Mouse (Mus musculus) olfactory bulb, adult 2 months (tissue): ENCODE data around the gene Olfr618. TPM values are rescaled to one million over a fixed set of nuclear protein-coding genes. Genes with fewer than 3 reads are reported as not detected.
"Not testable (repeated sequence)": the region's sequence is repeated elsewhere in the genome, so short reads cannot be mapped to it uniquely, and the experiment has no call there.

Source experiments
- H3K27ac ChIP-seq: fragments of 200-500 bp; 2 replicates; pipeline ENCODE4 v1.5.1; 2012; ENCODE audit warnings: low read depth, low read length; ENCODE audit not compliant: insufficient read depth
- H3K4me1 ChIP-seq: fragments of 200-500 bp; 2 replicates; pipeline ENCODE4 v1.6.1; 2012; ENCODE audit warnings: low read length; ENCODE audit not compliant: control insufficient read depth, insufficient read depth
- H3K4me3 ChIP-seq: fragments of 200-500 bp; 2 replicates; pipeline ENCODE4 v1.5.1; 2012; ENCODE audit warnings: mild to moderate bottlenecking, low read depth, low read length, moderate library complexity; ENCODE audit not compliant: insufficient read depth
- CTCF ChIP-seq: fragments of 200-500 bp; IDR thresholded peaks from 2 replicates; pipeline ENCODE4 v1.5.1; 2012; ENCODE audit warnings: low read depth, mild to moderate bottlenecking, low read length, moderate library complexity; ENCODE audit not compliant: insufficient read depth
- POLR2A ChIP-seq: fragments of 200-500 bp; IDR thresholded peaks from 2 replicates; pipeline ENCODE4 v1.6.1; 2012; ENCODE audit warnings: mild to moderate bottlenecking, low read depth, low read length, moderate library complexity; ENCODE audit not compliant: insufficient read depth
- WGBS: fragments of 180-500 bp; shearing (Covaris S2); methylation state at CpG from one replicate; pipeline ENCODE4 v1.1.7; 2018; 5-methylcytosine and 5-hydroxymethylcytosine counted together
- polyA plus RNA-seq: library from polyadenylated mRNA; stranded (reverse); fragments of >200 nt; gene quantifications from 2 replicates; pipeline ENCODE4 v1.2.4, GENCODE M21; 2012; ENCODE audit warnings: low replicate concordance; ENCODE audit not compliant: missing spikeins, insufficient read depth, insufficient read length

The Olfr618 gene
- not detected in 2 replicates for polyA plus RNA-seq

GRCm38 (mm10) chr7:103589803-103590202 lies at the start of gene Olfr618:
Olfr618 (plus strand) TSS chr7:103590103.
- WGBS: 50% methylated on average over 2 of the region's 2 CpGs
- TF ChIP-seq CTCF (no peak), POLR2A (no peak)
- H3K27ac ChIP-seq: no peak within 1 kb of the TSS
- H3K4me3 ChIP-seq: no peak within 1 kb of the TSS
- H3K4me1 ChIP-seq: no peaks in the 10 kb centered on the region

- H3K27ac ChIP-seq, H3K4me1 ChIP-seq, H3K4me3 ChIP-seq: not testable (repeated sequence)
- 81% methylated on average over 2 of the region's 2 CpGs for WGBS
These were observed 47.3 kb upstream of the Olfr618 start, which contains the start of gene Olfr612 for GRCm38 (mm10) chr7:103542617-103543016. Olfr612 (minus strand) TSS chr7:103542717.

GRCm38 (mm10) chr7:103547774-103548173 lies 42.1 kb upstream of the Olfr618 start, which contains the start of gene Olfr613:
Olfr613 (plus strand) TSS chr7:103548074.
- no peak for TF ChIP-seq CTCF
- no peak for TF ChIP-seq POLR2A

DNA sequence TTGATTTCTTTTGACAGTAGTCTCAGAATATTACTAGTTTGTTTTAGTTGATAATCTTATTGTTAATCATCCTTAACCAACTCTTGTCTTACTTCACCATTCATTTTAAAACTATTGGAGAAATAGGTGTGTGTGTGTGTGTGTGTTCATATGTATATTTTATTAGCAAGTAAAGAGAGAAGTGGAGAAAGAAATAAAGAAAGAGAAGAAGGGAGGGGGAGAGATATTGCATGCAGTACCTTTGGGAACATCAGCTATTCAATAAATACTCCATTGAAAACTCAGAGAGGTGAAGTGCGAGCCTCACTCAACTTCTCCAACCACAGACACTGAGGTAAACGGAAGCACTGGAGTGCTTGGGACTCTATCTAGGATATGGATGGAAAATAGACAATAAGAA lies 34.1 kb upstream of the Olfr618 start, which contains the start of gene Olfr615:
Olfr615 (plus strand) TSS at position 301 of the 400 bp plus-strand sequence.
- 84% methylated on average over 2 of the region's 2 CpGs for WGBS
- Histone ChIP-seq H3K4me1 (no peaks in the 10 kb centered on the region), H3K27ac (no peak within 1 kb of the TSS), H3K4me3 (no peak within 1 kb of the TSS)
- no peak for TF ChIP-seq CTCF
- TF ChIP-seq POLR2A: no peak

More at GRCm38 (mm10) chr7:103547774-103548173, 42.1 kb upstream of the Olfr618 start, which contains the start of gene Olfr613:
- 88% methylated on average over 2 of the region's 2 CpGs for WGBS
- Histone ChIP-seq H3K27ac (no peak within 1 kb of the TSS), H3K4me1 (no peaks in the 10 kb centered on the region), H3K4me3 (no peak within 1 kb of the TSS)

- Histone ChIP-seq H3K27ac (no peak within 1 kb of the TSS), H3K4me1 (no peaks in the 10 kb centered on the region), H3K4me3 (no peak within 1 kb of the TSS)
- WGBS: 84% methylated on average over 3 of the region's 3 CpGs
- no peak for TF ChIP-seq CTCF
- TF ChIP-seq POLR2A: no peak
These were observed 20.9 kb upstream of the Olfr618 start, which contains the start of gene Olfr616 for GRCm38 (mm10) chr7:103569043-103569442. Olfr616 (minus strand) TSS chr7:103569143.

DNA sequence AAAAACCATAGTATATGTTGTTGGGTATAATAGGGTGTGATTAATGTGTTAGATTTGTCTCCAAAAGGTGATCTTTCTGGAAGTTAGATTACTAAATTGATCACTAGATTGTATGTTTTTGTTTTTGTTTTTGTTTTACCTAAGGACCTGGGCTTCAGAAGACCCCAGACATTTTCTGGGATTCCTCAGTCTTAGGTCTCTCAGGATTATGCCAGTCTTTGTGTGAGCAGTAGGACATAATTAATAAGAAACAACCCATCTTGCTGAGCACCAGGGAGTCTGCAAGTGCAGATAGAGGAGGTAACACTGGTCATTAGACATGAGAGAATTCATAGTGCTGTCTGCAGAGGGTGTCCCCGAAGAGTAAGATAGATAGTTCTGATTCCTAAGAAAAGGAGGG lies 17.1 kb upstream of the Olfr618 start, which contains the start of gene Olfr617:
Olfr617 (plus strand) TSS at position 301 of the 400 bp plus-strand sequence.
- H3K4me3 ChIP-seq: no peak within 1 kb of the TSS
- no peaks in the 10 kb centered on the region for H3K4me1 ChIP-seq
- TF ChIP-seq POLR2A: no peak
- TF ChIP-seq CTCF: no peak
- WGBS: 90% methylated on average over 1 of the region's 1 CpGs
- no peak within 1 kb of the TSS for H3K27ac ChIP-seq

GRCm38 (mm10) chr7:103600275-103600674 lies 10.4 kb downstream of the Olfr618 start, which contains the start of gene Olfr619:
Olfr619 (plus strand) TSS chr7:103600575.
- TF ChIP-seq POLR2A (no peak), CTCF (no peak)
- Histone ChIP-seq H3K27ac (no peak within 1 kb of the TSS), H3K4me3 (no peak within 1 kb of the TSS), H3K4me1 (no peaks in the 10 kb centered on the region)

DNA sequence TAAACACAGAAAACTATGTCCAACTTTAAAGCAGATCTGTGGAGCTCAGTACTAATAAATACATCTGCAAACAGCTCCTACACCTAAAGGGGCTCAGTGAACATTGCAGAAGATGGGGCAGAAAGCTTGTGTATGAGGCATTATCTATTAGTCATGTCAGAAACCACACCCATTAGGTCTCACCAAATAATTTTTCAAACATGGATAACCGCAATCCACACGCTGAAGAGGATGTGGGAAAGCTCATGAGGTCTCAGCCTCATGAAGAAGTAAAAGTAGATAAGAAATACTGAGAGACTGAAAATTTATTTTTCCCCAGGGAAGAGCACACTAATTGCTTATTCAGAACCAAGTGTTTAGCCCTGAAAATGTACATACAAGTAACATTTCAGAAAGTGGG lies 17.5 kb downstream of the Olfr618 start:
- Histone ChIP-seq H3K4me3 (no peak overlapping the region), H3K4me1 (no peaks in the 10 kb centered on the region), H3K27ac (no peak overlapping the region)
- TF ChIP-seq POLR2A (no peak), CTCF (no peak)
- WGBS: 90% methylated on average over 2 of the region's 2 CpGs

- Histone ChIP-seq H3K27ac (no peak within 1 kb of the TSS), H3K4me3 (no peak within 1 kb of the TSS), H3K4me1 (no peaks in the 10 kb centered on the region)
- 74% methylated on average over 2 of the region's 2 CpGs for WGBS
- TF ChIP-seq CTCF (no peak), POLR2A (no peak)
These were observed 22.5 kb downstream of the Olfr618 start, which contains the start of gene Olfr620 for GRCm38 (mm10) chr7:103612434-103612833. Olfr620 (minus strand) TSS chr7:103612534.

GRCm38 (mm10) chr7:103636795-103637194 lies 46.9 kb downstream of the Olfr618 start:
- TF ChIP-seq CTCF (no peak), POLR2A (no peak)
- H3K27ac ChIP-seq: no peak overlapping the region
- no peaks in the 10 kb centered on the region for H3K4me1 ChIP-seq
- no peak overlapping the region for H3K4me3 ChIP-seq
